Mouse (Mus musculus) hindbrain, postnatal 0 days (tissue): ENCODE results near the gene Retreg1. TPM values are rescaled to one million over a fixed set of nuclear protein-coding genes. Genes with fewer than 3 reads are reported as not detected.
A peak's percentile ranks its signal among the peaks of the same experiment; 100 is the strongest.
"Not testable (repeated sequence)": the region's sequence is repeated elsewhere in the genome, so short reads cannot be mapped to it uniquely, and the experiment has no call there.

Source experiments
- ATAC-seq: fragments of 200-750 bp; cut with Nextera tagmentation; 2 replicates; pipeline ENCODE4 v1.8.0; 2017; ENCODE audit warnings: mild to moderate bottlenecking, moderate TSS enrichment, moderate library complexity
- DNase-seq: peaks from one replicate; pipeline ENCODE4 v3.0.0-alpha.2; 2015; ENCODE audit warnings: low spot score
- H3K27ac ChIP-seq: fragments of 300-500 bp; sonication (generic); 2 replicates; pipeline ENCODE4 v1.5.1; 2014; ENCODE audit warnings: mild to moderate bottlenecking
- H3K27me3 ChIP-seq: fragments of 300-500 bp; sonication (generic); 2 replicates; pipeline ENCODE4 v1.6.1; 2014; ENCODE audit warnings: low read length, mixed read lengths; ENCODE audit not compliant: insufficient read depth
- H3K36me3 ChIP-seq: fragments of 300-500 bp; sonication (generic); 2 replicates; pipeline ENCODE4 v1.6.1; 2014; ENCODE audit warnings: low read length, mixed read lengths; ENCODE audit not compliant: insufficient read depth
- H3K4me1 ChIP-seq: fragments of 300-500 bp; sonication (generic); 2 replicates; pipeline ENCODE4 v1.6.1; 2014; ENCODE audit warnings: antibody characterized with exemption, low read length, mixed read lengths; ENCODE audit not compliant: insufficient read depth
- H3K4me2 ChIP-seq: fragments of 300-500 bp; sonication (generic); 2 replicates; pipeline ENCODE4 v1.6.1; 2014; ENCODE audit warnings: low read depth, mild to moderate bottlenecking, low read length, moderate library complexity, mixed read lengths
- H3K4me3 ChIP-seq: fragments of 300-500 bp; sonication (generic); 2 replicates; pipeline ENCODE4 v1.5.1; 2014; ENCODE audit warnings: low read length
- H3K9ac ChIP-seq: fragments of 300-500 bp; sonication (generic); replicated peaks from 2 replicates; pipeline ENCODE4 v1.6.1; 2014; ENCODE audit warnings: mild to moderate bottlenecking, low read length, moderate library complexity, mixed read lengths
- H3K9me3 ChIP-seq: fragments of 300-500 bp; sonication (generic); 2 replicates; pipeline ENCODE4 v1.6.1; 2016; ENCODE audit warnings: low read length, mixed read lengths
- CTCF ChIP-seq: IDR thresholded peaks from 2 replicates; pipeline ENCODE4 v1.5.1; 2016; ENCODE audit warnings: antibody characterized with exemption, control low read depth, low read depth
- WGBS: fragments of 180-500 bp; shearing (Covaris S2); extraction: QIAGEN DNeasy Blood & Tissue Kit; methylation state at CpG from one replicate; pipeline ENCODE4 v1.1.7; 2014; 5-methylcytosine and 5-hydroxymethylcytosine counted together
- microRNA-seq, 2 experiments: library from miRNA; unstranded; fragments of <30 nt; microRNA quantifications; one replicate each; pipeline ENCODE4; 2016
- polyA plus RNA-seq: library from polyadenylated mRNA; unstranded; fragments of >200 nt; fragmentation: Nextera tagmentation; extraction: Ambion mirVana; gene quantifications from 2 replicates; pipeline ENCODE4 v1.2.1, GENCODE M21; 2015
- total RNA-seq: library from RNA; depleted of rRNA; stranded (reverse); fragments of >200 nt; gene quantifications from 2 replicates; pipeline ENCODE4 v1.2.3, GENCODE M21; 2014; rRNA removed

The Retreg1 gene
- total and polyA plus RNA-seq, 2 experiments from 2014 or later, result 21.0 to 31.7 TPM

- no peak overlapping the region for H3K27ac ChIP-seq
- H3K4me2 ChIP-seq, result no peak overlapping the region
- H3K9ac ChIP-seq, result no peak overlapping the region
- no peak for ATAC-seq
- H3K36me3 ChIP-seq, result peaks cover 4% of the 10 kb centered on the region
- DNase-seq, result peak; percentile 87
- no peak overlapping the region for H3K4me3 ChIP-seq
- no peaks in the 10 kb centered on the region for H3K4me1 ChIP-seq
- 39% methylated on average over 2 of the region's 2 CpGs for WGBS
- H3K9me3 ChIP-seq, result no peaks in the 10 kb centered on the region
- no peaks in the 10 kb centered on the region for H3K27me3 ChIP-seq
- TF ChIP-seq CTCF, result peak; percentile 85
These were observed 152.5 kb downstream of the Retreg1 start for GRCm38 (mm10) chr15:25995521-25995920.

DNA sequence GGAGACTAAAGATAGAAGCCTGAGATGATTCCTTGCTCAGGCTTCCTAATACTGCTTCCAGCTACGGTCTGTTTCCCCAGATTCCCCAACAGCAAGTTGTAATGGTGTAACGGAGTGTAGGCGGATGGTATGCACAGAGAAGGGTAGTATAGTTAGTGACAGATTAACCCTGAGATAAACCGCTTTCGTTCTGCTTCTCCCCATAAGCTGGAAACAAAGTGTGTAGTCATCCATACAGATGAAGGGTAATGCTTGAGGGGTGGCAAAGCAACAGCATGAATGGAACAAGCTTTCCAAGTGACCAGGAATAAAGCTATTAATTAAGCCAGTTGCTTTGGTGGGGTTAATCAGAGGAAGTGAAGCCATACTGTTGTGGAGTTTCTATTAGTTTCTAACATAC is 156.6 kb downstream of the Retreg1 start:
- 30% methylated on average over 5 of the region's 5 CpGs for WGBS
- not testable (repeated sequence) for H3K27me3 ChIP-seq, H3K4me3 ChIP-seq, H3K9me3 ChIP-seq, ATAC-seq, H3K4me1 ChIP-seq, H3K36me3 ChIP-seq, DNase-seq, H3K9ac ChIP-seq, H3K27ac ChIP-seq, H3K4me2 ChIP-seq

DNA sequence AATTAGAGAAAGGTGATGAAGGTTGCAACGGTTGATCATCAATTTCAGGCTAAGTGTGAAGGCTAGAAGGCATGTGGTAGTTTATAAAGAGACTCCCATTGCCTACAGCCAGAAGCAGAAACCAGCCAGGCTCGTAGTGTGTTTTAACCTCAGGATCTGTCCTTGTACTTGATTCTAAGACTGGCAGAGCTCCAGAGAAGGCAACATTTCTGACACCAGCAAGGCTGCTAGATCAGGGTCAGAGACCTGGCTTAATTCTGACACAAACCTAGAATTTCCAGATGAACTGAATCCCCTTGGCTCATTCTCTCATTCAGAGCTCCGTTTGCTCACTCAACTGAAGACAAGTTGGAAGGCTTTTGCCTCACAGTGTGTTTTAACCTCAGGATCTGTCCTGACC is 165.6 kb downstream of the Retreg1 start:
- no peak for TF ChIP-seq CTCF
- ATAC-seq (no peak), DNase-seq (no peak)
- H3K4me1 ChIP-seq, result no peaks in the 10 kb centered on the region
- no peak overlapping the region for H3K4me2 ChIP-seq
- no peaks in the 10 kb centered on the region for H3K27me3 ChIP-seq
- H3K36me3 ChIP-seq, result no peaks in the 10 kb centered on the region
- 81% methylated on average over 3 of the region's 3 CpGs for WGBS
- no peak overlapping the region for H3K9ac ChIP-seq
- H3K4me3 ChIP-seq, result no peak overlapping the region
- H3K9me3 ChIP-seq, result no peaks in the 10 kb centered on the region
- H3K27ac ChIP-seq, result no peak overlapping the region

- Histone ChIP-seq H3K27ac (no peak overlapping the region), H3K36me3 (no peaks in the 10 kb centered on the region), H3K9me3 (no peaks in the 10 kb centered on the region), H3K4me3 (no peak overlapping the region), H3K4me2 (no peak overlapping the region), H3K9ac (no peak overlapping the region), H3K4me1 (no peaks in the 10 kb centered on the region), H3K27me3 (no peaks in the 10 kb centered on the region)
- no peak for DNase-seq
- no peak for TF ChIP-seq CTCF
- no peak for ATAC-seq
- WGBS, result 66% methylated on average over 4 of the region's 4 CpGs
These were observed 169.9 kb downstream of the Retreg1 start for GRCm38 (mm10) chr15:26012891-26013290.

GRCm38 (mm10) chr15:26015979-26016665 is 173.1 kb downstream of the Retreg1 start:
- H3K9me3 ChIP-seq, result no peaks in the 10 kb centered on the region
- no peak overlapping the region for H3K4me2 ChIP-seq
- 37% methylated on average over 14 of the region's 14 CpGs for WGBS
- H3K36me3 ChIP-seq, result no peaks in the 10 kb centered on the region
- no peaks in the 10 kb centered on the region for H3K27me3 ChIP-seq
- no peaks in the 10 kb centered on the region for H3K4me1 ChIP-seq
- no peak for TF ChIP-seq CTCF
- DNase-seq (no peak), ATAC-seq (no peak)
- H3K9ac ChIP-seq, result no peak overlapping the region
- H3K4me3 ChIP-seq, result no peak overlapping the region
- no peak overlapping the region for H3K27ac ChIP-seq

DNA sequence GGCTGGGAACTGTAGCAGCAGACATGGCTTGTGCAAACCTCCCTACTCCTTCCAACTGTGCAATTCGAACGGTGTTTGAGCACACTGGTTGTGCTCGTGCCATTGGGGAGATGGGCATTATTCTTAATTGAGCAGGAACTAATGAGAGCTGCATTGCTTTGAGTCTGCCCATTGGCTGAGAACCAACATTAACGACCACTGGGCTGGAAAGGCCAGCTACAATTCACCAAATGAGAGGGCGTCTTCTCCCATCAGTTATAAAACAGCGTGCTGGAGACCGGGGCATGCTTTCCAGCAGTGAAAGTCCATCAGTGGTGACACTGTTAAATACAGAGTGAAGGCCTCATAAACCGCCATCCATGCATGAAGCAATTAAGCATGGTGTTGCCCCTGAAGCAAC is 178.7 kb downstream of the Retreg1 start:
- no peak for TF ChIP-seq CTCF
- H3K36me3 ChIP-seq, result no peaks in the 10 kb centered on the region

GRCm38 (mm10) chr15:26022636-26023035 is 179.7 kb downstream of the Retreg1 start:
- TF ChIP-seq CTCF, result no peak
- no peak overlapping the region for H3K27ac ChIP-seq
- H3K36me3 ChIP-seq, result no peaks in the 10 kb centered on the region
- ATAC-seq (no peak), DNase-seq (no peak)
- no peaks in the 10 kb centered on the region for H3K4me1 ChIP-seq
- H3K9ac ChIP-seq, result no peak overlapping the region
- no peak overlapping the region for H3K4me2 ChIP-seq
- no peak overlapping the region for H3K4me3 ChIP-seq
- WGBS, result 78% methylated on average over 5 of the region's 5 CpGs
- no peaks in the 10 kb centered on the region for H3K9me3 ChIP-seq
- no peaks in the 10 kb centered on the region for H3K27me3 ChIP-seq

More for the DNA sequence above, 178.7 kb downstream of the Retreg1 start:
- Histone ChIP-seq H3K4me1 (no peaks in the 10 kb centered on the region), H3K27me3 (no peaks in the 10 kb centered on the region), H3K4me2 (no peak overlapping the region), H3K9me3 (no peaks in the 10 kb centered on the region), H3K4me3 (no peak overlapping the region), H3K27ac (no peak overlapping the region), H3K9ac (no peak overlapping the region)
- WGBS, result 30% methylated on average over 8 of the region's 8 CpGs
- DNase-seq, result peak; percentile 44
- peak; percentile 71 for ATAC-seq

Small RNA genes within 50 kb of the gene (microRNA-seq; reads per million reads assigned to microRNA genes)
- 0 reads per million in 2 experiments for gene Mir7212

Other genes with a start within 250 kb of the Retreg1 start
- 29.2 and 29.6 TPM in 2 replicates for gene Myo10, start 220.7 kb upstream of the Retreg1 start, total RNA-seq
- gene Myo10, start 220.7 kb upstream of the Retreg1 start, polyA plus RNA-seq, result 30.0 and 34.4 TPM in 2 replicates
- 32.6 and 33.8 TPM in 2 replicates for gene Zfp622, start 141.2 kb downstream of the Retreg1 start, total RNA-seq
- gene Zfp622, start 141.2 kb downstream of the Retreg1 start, polyA plus RNA-seq, result 29.9 and 33.2 TPM in 2 replicates